Mouse (Mus musculus) neural tube, embryonic 11.5 days (tissue): Measurements from ENCODE around the gene Ctdnep1. TPM values are rescaled to one million over a fixed set of nuclear protein-coding genes. Genes with fewer than 3 reads are reported as not detected.

ENCODE experiments used
- ATAC-seq: fragments of 200-750 bp; cut with Nextera tagmentation; 2 replicates; pipeline ENCODE4 v1.8.0; 2017; ENCODE audit warnings: moderate number of reproducible peaks, mild to moderate bottlenecking, moderate TSS enrichment, moderate library complexity; ENCODE audit not compliant: insufficient read depth, low FRiP score, low TSS enrichment
- DNase-seq: peaks from one replicate; pipeline ENCODE4 v3.0.0-alpha.2; 2015; ENCODE audit warnings: low spot score
- H3K27ac ChIP-seq: fragments of 300-500 bp; sonication (generic); 2 replicates; pipeline ENCODE4 v1.5.1; 2014; ENCODE audit warnings: low read depth, mild to moderate bottlenecking, low read length
- H3K27me3 ChIP-seq: fragments of 300-500 bp; sonication (generic); 2 replicates; pipeline ENCODE4 v1.6.1; 2014; ENCODE audit warnings: mild to moderate bottlenecking, low read length, mixed read lengths; ENCODE audit not compliant: control insufficient read depth, insufficient read depth
- H3K36me3 ChIP-seq: fragments of 300-500 bp; sonication (generic); 2 replicates; pipeline ENCODE4 v1.6.1; 2014; ENCODE audit warnings: mild to moderate bottlenecking, low read length, moderate library complexity, mixed read lengths; ENCODE audit not compliant: control insufficient read depth, insufficient read depth
- H3K4me1 ChIP-seq: fragments of 300-500 bp; sonication (generic); 2 replicates; pipeline ENCODE4 v1.6.1; 2014; ENCODE audit warnings: low read length, mixed read lengths; ENCODE audit not compliant: control insufficient read depth, insufficient read depth
- H3K4me2 ChIP-seq: fragments of 300-500 bp; sonication (generic); 2 replicates; pipeline ENCODE4 v1.6.1; 2014; ENCODE audit warnings: low read depth, mild to moderate bottlenecking, moderate library complexity
- H3K4me3 ChIP-seq: fragments of 300-500 bp; sonication (generic); 2 replicates; pipeline ENCODE4 v1.5.1; 2014; ENCODE audit warnings: low read depth, low read length
- H3K9ac ChIP-seq: fragments of 300-500 bp; sonication (generic); 2 replicates; pipeline ENCODE4 v1.6.1; 2014; ENCODE audit warnings: mild to moderate bottlenecking, low read length
- H3K9me3 ChIP-seq: fragments of 300-500 bp; sonication (generic); 2 replicates; pipeline ENCODE4 v1.6.1; 2016; ENCODE audit warnings: low read length; ENCODE audit not compliant: control insufficient read depth
- WGBS: fragments of 180-500 bp; shearing (Covaris S2); extraction: QIAGEN DNeasy Blood & Tissue Kit; methylation state at CpG from one replicate; pipeline ENCODE4 v1.1.7; 2014; 5-methylcytosine and 5-hydroxymethylcytosine counted together
- polyA plus RNA-seq: library from polyadenylated mRNA; unstranded; fragments of >200 nt; fragmentation: Nextera tagmentation; extraction: Ambion mirVana; gene quantifications from 2 replicates; pipeline ENCODE4 v1.2.1, GENCODE M21; 2014

The Ctdnep1 gene
- polyA plus RNA-seq, 1 experiment from 2014 or later, result 23.3 TPM

GRCm38 (mm10) chr11:70001159-70001558 is 20.2 kb downstream of the Ctdnep1 start:
- peak overlapping the region; percentile 83 for H3K4me2 ChIP-seq
- DNase-seq (no peak), ATAC-seq (no peak)
- peak overlapping the region; percentile 80; the same call in 1 of the 2 replicates for H3K27ac ChIP-seq
- peak overlapping the region; percentile 67 for H3K9ac ChIP-seq
- no peaks in the 10 kb centered on the region for H3K9me3 ChIP-seq
- H3K4me1 ChIP-seq, result peaks cover 18% of the 10 kb centered on the region
- H3K4me3 ChIP-seq, result peak overlapping the region; percentile 74
- WGBS, result 13% methylated on average over 8 of the region's 8 CpGs
- peaks cover 24% of the 10 kb centered on the region for H3K36me3 ChIP-seq
- H3K27me3 ChIP-seq, result no peaks in the 10 kb centered on the region

- peak overlapping the region; percentile 83 for H3K4me2 ChIP-seq
- peaks cover 29% of the 10 kb centered on the region for H3K36me3 ChIP-seq
- H3K27me3 ChIP-seq, result no peaks in the 10 kb centered on the region
- DNase-seq (peak; percentile 53), ATAC-seq (no peak)
- no peaks in the 10 kb centered on the region for H3K9me3 ChIP-seq
- H3K9ac ChIP-seq, result no peak overlapping the region
- H3K4me3 ChIP-seq, result peak overlapping the region; percentile 74
- peaks cover 18% of the 10 kb centered on the region for H3K4me1 ChIP-seq
- H3K27ac ChIP-seq, result no peak overlapping the region
Observed at GRCm38 (mm10) chr11:70001865-70002264, 20.9 kb downstream of the Ctdnep1 start.

- 92% methylated on average over 2 of the region's 2 CpGs for WGBS
- ATAC-seq (no peak), DNase-seq (no peak)
- peaks cover 32% of the 10 kb centered on the region for H3K36me3 ChIP-seq
- no peaks in the 10 kb centered on the region for H3K9me3 ChIP-seq
- H3K4me3 ChIP-seq, result no peak overlapping the region; the same call in 1 of the 2 replicates
- H3K9ac ChIP-seq, result no peak overlapping the region
- peaks cover 18% of the 10 kb centered on the region for H3K4me1 ChIP-seq
- H3K27me3 ChIP-seq, result no peaks in the 10 kb centered on the region
- H3K27ac ChIP-seq, result no peak overlapping the region
- peak overlapping the region; percentile 83 for H3K4me2 ChIP-seq
Observed at GRCm38 (mm10) chr11:70002471-70002870, 21.5 kb downstream of the Ctdnep1 start.

- 52% methylated on average over 5 of the region's 5 CpGs for WGBS
- H3K27ac ChIP-seq, result no peak overlapping the region
- H3K36me3 ChIP-seq, result peaks cover 37% of the 10 kb centered on the region
- no peak overlapping the region for H3K9ac ChIP-seq
- no peak for ATAC-seq
- no peak for DNase-seq
- H3K4me1 ChIP-seq, result peaks cover 13% of the 10 kb centered on the region
- H3K4me2 ChIP-seq, result no peak overlapping the region
- H3K27me3 ChIP-seq, result no peaks in the 10 kb centered on the region
- H3K9me3 ChIP-seq, result no peaks in the 10 kb centered on the region
- no peak overlapping the region for H3K4me3 ChIP-seq
Observed at GRCm38 (mm10) chr11:70005521-70005920, 24.6 kb downstream of the Ctdnep1 start.

- no peak overlapping the region for H3K4me3 ChIP-seq
- peaks cover 50% of the 10 kb centered on the region for H3K36me3 ChIP-seq
- H3K9ac ChIP-seq, result no peak overlapping the region
- no peak overlapping the region for H3K4me2 ChIP-seq
- no peak for ATAC-seq
- H3K27me3 ChIP-seq, result no peaks in the 10 kb centered on the region
- WGBS, result 94% methylated on average over 6 of the region's 6 CpGs
- peaks cover 7% of the 10 kb centered on the region; the same call in 1 of the 2 replicates for H3K4me1 ChIP-seq
- H3K9me3 ChIP-seq, result no peaks in the 10 kb centered on the region
- H3K27ac ChIP-seq, result no peak overlapping the region
- DNase-seq, result no peak
Observed at GRCm38 (mm10) chr11:70010033-70010432, 29.1 kb downstream of the Ctdnep1 start.

GRCm38 (mm10) chr11:70010548-70010947 is 29.6 kb downstream of the Ctdnep1 start:
- Histone ChIP-seq H3K36me3 (peaks cover 47% of the 10 kb centered on the region), H3K4me2 (no peak overlapping the region), H3K9me3 (no peaks in the 10 kb centered on the region), H3K27ac (no peak overlapping the region), H3K9ac (no peak overlapping the region), H3K27me3 (no peaks in the 10 kb centered on the region), H3K4me1 (peaks cover 7% of the 10 kb centered on the region; the same call in 1 of the 2 replicates), H3K4me3 (no peak overlapping the region)
- 90% methylated on average over 12 of the region's 12 CpGs for WGBS
- DNase-seq, result no peak
- ATAC-seq, result no peak

GRCm38 (mm10) chr11:70010961-70011360 is 30.0 kb downstream of the Ctdnep1 start:
- no peak overlapping the region for H3K9ac ChIP-seq
- WGBS, result 78% methylated on average over 10 of the region's 10 CpGs
- no peak overlapping the region for H3K27ac ChIP-seq
- H3K4me3 ChIP-seq, result no peak overlapping the region
- ATAC-seq, result no peak
- H3K36me3 ChIP-seq, result peaks cover 44% of the 10 kb centered on the region
- no peak overlapping the region for H3K4me2 ChIP-seq
- H3K9me3 ChIP-seq, result no peaks in the 10 kb centered on the region
- peaks cover 7% of the 10 kb centered on the region; the same call in 1 of the 2 replicates for H3K4me1 ChIP-seq
- no peak for DNase-seq
- no peaks in the 10 kb centered on the region for H3K27me3 ChIP-seq

- ATAC-seq (no peak), DNase-seq (no peak)
- H3K4me2 ChIP-seq, result no peak overlapping the region
- 93% methylated on average over 9 of the region's 9 CpGs for WGBS
- no peak overlapping the region for H3K27ac ChIP-seq
- peaks cover 13% of the 10 kb centered on the region; the same call in 1 of the 2 replicates for H3K4me1 ChIP-seq
- H3K9me3 ChIP-seq, result no peaks in the 10 kb centered on the region
- H3K4me3 ChIP-seq, result no peak overlapping the region
- peaks cover 31% of the 10 kb centered on the region for H3K36me3 ChIP-seq
- no peaks in the 10 kb centered on the region for H3K27me3 ChIP-seq
- H3K9ac ChIP-seq, result no peak overlapping the region
Observed at GRCm38 (mm10) chr11:70012931-70013330, 32.0 kb downstream of the Ctdnep1 start.

GRCm38 (mm10) chr11:70013408-70013807 is 32.5 kb downstream of the Ctdnep1 start:
- peaks cover 15% of the 10 kb centered on the region for H3K4me1 ChIP-seq

More at GRCm38 (mm10) chr11:70013408-70013807, 32.5 kb downstream of the Ctdnep1 start:
- H3K4me2 ChIP-seq, result no peak overlapping the region
- no peak overlapping the region for H3K4me3 ChIP-seq
- WGBS, result 95% methylated on average over 3 of the region's 3 CpGs
- DNase-seq, result no peak
- H3K9me3 ChIP-seq, result no peaks in the 10 kb centered on the region
- H3K36me3 ChIP-seq, result peaks cover 29% of the 10 kb centered on the region
- no peak for ATAC-seq
- H3K27me3 ChIP-seq, result no peaks in the 10 kb centered on the region
- no peak overlapping the region for H3K27ac ChIP-seq
- H3K9ac ChIP-seq, result no peak overlapping the region
